Mouse (Mus musculus) layer of hippocampus, adult 8-10 months (tissue): ENCODE measurements around the gene Acsm3. TPM values are rescaled to one million over a fixed set of nuclear protein-coding genes. Genes with fewer than 3 reads are reported as not detected.
"Not testable (repeated sequence)": the region's sequence is repeated elsewhere in the genome, so short reads cannot be mapped to it uniquely, and the experiment has no call there.

Experiments used
- DNase-seq, 2 experiments: peaks; one replicate each; pipeline ENCODE4 v3.0.0; 2022; ENCODE audit warnings: low spot score in 2 of 2
- total RNA-seq, 4 experiments: library from RNA; stranded (reverse); gene quantifications; 2 replicates each; pipeline ENCODE4 v1.2.4; 2022

Acsm3 gene
- total RNA-seq = not detected

DNA sequence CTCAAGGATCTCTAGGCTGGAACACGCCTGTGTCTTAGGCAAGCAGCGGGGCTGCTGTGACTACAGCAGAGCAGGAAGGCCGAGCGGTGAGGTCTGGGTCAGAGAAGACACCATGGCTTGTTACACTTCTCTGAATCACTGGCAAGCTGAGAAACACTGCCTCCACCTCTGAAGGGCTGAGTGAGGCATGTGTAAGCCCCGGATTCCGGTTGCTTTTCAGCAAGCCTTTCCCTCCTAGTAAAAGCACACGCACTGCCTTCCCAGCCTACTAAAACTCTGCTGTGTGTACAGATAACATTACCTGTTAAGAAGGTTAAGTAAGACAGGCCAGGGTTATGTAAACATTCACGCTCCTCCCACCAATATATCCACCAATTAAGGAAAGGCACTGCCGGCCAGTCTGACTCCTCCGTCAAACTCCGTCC, at the start of gene Acsm3:
Gene Acsm3 (plus strand): TSS at position 397 of the 425 bp plus-strand sequence.
- DNase-seq = no peak

DNA sequence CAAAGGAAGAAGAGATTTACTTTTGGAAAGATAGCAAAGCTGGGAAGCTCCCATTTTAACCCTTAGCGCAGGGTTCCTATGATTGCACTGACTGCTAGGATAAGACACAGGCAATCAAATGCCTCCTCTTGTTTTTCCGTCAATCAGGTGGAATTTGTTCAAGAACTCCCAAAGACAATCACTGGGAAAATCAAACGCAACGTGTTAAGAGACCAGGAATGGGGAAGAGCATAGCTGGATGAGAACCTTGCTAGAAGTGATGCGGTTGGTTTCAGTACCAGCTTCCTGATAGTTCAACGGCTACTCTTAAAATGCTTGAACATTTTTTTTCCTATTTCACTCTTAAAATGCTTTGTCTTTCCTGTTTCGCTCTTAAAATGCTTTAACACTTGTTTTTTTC, 46.6 kb upstream of the Acsm3 start:
- no peak for DNase-seq

DNA sequence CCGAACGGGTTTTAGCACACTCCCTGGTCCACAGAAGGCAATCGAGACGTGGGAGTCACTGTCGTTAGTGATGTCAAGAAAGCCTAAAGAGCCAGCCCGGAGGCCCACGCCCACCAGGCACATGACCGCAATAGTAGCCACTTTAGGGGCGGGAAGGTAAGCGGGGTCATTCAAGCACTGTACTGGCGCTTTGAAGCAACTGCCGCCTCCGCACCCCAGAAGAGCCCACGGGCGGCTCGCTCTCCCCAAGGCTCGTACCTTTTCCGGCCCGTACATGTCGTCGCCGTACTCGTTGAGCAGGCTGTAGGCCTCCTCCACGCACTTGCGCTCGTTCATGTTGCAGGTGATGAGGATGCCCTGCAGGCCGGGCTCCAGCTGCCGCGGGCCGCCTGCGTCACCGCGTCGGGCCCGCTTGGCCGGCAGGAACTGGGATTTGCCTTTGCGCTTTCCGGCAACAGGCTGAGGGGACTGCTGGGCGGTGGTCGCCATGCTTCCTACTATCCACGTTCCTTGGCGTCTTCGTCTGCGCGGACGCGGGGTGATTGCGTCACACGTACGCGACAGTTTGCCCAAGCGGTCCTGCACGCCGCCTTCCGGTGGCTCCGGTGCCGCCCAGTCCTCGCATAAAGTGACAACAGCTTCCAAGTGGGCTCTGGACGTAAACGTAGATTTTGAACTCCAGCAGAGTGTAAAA, 40.3 kb upstream of the Acsm3 start, which contains the start of gene Thumpd1:
Gene Thumpd1 (minus strand): TSS at position 546 of the 694 bp plus-strand sequence.
- DNase-seq = peak; percentile 84 to 95

DNA sequence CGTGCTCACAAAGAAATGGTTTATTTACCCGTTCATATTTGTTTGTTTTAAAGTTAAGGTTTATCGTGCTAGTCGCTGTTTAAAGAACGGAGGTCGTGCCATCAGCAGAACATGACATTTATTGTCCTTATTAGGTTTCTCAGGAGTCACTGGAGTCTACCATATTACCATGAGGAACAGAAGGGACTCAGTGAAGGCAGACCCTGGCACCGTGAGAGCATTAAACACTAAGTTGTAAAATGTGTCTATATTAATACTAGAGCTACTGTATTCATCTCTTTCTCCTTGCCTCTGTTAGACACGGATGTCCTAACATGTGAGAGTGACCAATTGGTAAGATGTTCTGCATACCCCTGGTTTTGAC, 39.8 kb upstream of the Acsm3 start:
- no peak for DNase-seq

DNA sequence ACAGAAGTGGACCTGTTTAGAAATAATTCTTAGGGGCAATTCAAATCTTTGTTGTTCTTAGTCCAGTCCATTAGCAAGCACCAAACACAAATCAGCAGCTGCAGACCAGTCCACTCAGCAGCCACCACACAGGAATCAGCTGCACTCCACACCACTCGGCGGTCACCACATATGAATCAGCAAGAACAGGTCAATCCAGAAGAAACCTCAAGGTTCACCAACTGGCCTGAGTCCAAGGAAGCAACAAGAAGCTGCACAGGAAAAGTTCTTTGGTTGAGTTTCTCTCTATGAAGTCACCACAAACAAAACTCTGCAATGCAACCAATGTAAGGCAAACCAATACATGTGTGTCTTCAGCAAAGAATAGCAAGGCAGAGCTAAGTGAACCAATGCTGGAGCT, 33.1 kb upstream of the Acsm3 start:
- DNase-seq = no peak

DNA sequence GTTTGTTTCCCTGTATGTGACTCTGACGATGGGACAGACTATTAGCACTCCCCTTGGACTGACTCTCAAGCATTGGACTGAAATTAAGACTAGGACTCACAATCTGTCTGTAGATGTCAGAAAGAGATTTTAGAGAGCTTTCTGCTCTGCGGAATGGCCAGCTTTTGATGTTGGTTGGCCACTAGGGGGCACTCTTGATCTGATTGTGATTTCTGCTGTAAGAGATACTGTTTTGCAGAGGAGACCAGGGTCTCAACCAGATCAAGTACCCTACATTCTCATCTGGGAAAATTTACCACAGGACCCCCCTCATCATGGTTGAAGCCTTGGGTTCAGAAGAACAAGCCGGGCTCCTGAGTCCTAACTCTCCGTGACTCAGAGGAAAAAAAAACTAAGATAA, 29.5 kb upstream of the Acsm3 start:
- DNase-seq = peak in 1 of 2 experiments; percentile 13

DNA sequence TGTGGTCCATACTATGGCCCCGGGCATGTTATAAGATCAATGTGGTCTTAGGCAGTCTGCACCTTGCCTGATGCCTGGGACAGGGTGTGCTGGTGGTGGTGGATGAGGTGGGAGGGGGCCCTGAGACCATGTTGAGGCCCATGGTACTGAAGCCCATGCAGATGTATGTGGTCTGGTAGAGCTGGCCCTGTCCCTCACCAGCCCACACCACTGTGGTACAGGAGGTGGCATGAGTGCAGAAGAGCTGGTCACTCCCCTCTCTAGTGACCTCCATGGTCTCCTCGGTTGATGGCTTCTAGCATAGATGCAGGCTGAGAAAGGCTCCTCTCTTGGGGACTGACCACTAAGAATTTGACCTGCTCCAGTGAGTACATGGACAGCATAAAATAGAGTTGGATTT, 21.8 kb upstream of the Acsm3 start:
- DNase-seq = no peak

DNA sequence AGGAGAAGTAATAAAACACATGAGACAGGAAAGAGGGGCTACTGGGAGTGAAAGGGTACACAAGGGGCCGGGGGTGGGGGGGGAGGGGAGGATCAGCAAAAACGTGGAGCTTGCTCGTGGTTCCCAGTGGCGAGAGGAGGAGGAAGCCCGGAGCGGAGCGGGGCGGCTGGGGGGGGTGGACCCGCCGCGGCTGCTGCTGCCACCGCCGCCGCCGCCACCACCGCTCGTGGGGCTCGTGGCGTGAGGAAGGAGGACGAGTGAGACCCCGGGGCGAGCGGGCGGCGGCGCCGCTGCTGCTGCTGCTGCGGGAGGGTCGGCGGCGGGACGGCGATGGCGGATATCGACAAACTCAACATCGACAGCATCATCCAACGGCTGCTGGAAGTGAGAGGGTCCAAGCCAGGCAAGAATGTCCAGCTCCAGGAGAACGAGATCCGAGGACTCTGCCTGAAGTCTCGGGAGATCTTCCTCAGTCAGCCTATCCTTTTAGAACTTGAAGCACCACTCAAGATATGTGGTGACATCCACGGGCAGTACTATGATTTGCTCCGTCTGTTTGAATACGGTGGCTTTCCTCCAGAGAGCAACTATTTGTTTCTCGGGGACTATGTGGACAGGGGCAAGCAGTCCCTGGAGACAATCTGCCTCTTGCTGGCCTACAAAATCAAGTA, 20.8 kb upstream of the Acsm3 start:
- DNase-seq = not testable (repeated sequence)

DNA sequence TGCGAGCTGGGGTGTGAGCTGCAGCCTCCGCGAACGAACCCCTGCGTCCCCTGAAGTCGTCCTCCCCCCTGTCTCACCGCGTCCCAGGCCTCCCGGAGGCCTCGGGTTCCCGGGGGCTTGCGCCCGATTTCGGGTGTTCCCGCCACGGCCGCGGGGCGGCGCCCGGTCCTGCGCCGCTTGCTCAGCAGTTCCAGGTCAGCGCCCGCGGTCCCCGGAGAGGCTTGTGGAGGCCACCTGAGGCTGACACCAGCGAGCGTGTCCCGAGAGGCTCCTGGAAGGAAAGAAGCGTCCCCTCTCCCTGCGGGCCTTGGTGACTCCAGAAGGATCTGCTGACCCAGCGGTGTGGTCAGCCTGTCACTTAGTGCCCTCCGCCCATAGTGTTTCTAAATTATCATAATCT, 16.4 kb upstream of the Acsm3 start:
- DNase-seq = no peak

DNA sequence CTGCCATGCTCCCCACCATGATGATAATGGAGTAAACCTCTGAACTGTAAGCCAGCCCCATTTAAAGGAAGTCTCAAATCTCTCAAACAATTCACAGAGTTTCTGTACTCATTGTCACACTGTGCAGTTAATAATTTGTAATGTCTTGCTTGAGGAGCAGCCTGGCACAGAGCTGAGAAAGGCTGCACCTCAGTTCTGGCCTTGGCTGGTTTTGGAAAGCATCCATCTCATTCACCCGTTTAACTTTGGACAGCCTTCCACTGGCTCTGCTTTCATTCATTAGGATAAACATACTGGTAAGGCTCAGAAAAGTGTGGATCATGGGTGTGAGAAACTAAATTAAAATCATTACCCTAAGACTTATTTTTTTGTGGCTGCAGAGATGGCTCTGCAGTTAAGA, 14.9 kb upstream of the Acsm3 start:
- no peak for DNase-seq

DNA sequence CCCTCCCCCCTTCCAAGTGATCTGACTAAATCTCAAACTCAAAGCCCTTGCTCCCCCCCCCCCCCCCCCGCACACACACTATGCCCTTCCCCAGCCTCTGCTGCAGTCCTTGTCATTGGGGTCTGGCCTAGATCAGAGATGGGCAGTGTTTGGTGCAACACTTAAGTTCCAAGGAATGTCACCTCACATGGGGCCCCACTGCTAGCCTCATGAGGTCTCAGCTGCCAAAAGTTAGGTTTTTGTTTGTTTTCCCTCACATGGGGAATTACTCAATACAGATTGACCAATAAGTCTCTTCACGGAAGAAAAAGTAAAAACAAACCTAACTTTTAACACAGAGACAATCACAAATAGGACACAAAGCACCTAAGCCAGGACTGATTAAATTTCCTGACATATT, 12.0 kb upstream of the Acsm3 start:
- DNase-seq = no peak

DNA sequence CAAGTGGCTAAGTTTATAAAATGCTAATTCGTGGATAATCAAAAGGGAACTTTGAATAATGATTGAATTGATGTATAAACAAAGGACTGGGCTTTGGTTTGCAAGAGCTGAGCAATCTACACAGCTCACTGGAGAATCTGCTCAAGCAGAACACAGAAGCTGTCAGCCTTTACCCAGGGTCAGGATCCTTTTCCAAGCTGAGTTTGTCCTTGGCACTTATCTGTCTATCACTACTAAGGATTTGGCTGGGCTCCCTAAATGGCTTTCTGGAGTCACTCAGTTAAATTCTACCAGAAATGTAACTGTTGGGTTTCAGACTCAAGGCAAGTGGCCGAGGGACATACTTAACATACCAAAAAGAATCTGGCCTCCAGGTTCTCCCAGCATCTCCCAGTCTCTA, 10.8 kb upstream of the Acsm3 start:
- no peak for DNase-seq

DNA sequence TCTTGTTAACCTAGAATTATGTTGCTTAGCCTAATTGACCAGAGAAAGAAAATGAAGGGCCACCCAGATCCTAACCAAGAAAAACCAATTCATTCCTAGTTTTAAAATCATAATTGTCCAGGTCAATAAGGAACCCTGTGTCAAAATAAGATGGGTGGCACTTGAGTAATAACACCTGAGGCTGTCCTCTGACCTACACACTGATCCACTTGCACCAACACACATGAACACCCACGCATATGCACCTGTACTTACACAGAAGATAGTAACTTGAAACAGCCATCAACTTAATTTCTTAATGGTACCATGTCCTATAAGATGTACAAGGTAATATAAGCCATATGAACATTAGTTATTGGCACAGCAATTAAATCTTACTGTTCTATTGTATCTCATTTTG, 7.0 kb upstream of the Acsm3 start:
- DNase-seq = no peak

DNA sequence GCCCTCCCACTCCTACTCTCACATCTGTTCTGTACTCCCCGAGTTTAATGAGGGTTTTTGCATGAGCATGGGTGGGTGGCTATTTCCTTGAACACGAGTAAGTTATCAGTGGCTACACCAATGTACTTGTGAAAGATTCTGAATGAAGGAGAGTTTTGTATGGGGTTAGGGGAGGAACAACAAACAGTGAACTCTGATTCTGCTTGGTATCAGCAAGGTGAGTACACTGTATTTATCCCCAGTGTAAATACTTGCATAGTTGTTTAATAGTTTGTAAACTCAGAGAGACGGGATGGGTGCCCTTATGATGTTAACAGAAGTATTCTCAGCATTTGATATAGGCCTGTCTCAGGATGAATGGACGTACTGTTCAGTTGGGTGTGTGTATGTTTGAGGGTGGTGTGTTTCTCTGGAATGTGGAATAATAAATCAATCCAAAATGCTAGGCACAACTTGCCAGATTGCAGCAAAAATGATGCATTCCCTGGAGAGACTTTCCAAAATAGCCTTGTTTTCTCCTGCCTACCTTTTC, 1.5 kb downstream of the Acsm3 start:
- no peak for DNase-seq

DNA sequence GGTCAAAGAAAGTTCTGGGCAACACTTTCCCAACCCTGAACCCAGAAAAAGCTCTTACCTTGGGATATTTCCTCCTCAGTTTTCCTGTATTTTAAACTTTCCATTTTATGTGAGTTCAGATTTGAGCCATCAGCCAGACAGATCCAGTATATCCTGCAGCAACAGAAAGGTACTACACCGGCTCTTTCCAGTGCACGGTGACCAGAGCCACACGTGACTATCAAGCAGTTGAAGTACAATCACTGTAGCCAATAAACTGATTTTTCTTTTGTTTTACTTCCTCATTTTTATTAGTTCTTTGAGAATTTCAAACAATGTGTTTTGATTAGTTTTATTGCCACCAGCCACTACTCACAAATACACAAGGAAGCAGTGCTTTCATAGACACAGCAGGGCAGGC, 3.7 kb downstream of the Acsm3 start:
- no peak for DNase-seq

DNA sequence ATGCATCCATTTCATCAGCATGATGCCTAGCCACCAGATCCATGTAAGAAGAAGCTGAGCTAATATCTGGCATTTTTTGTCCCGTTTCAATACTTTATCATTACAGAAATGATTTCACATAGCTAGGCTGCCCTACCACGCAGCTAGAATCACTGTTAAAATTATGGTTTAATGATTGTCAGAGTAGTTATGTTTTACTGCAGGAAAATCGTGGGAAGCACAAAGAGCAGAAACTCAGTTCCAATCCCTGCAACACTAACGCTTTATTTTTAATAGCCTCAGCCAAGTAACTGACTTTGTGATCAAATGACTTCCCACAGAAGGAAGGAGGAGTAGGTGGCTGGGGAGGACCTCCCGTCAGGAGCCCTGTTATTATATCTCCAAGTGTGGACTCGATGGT, 6.3 kb downstream of the Acsm3 start:
- no peak for DNase-seq

DNA sequence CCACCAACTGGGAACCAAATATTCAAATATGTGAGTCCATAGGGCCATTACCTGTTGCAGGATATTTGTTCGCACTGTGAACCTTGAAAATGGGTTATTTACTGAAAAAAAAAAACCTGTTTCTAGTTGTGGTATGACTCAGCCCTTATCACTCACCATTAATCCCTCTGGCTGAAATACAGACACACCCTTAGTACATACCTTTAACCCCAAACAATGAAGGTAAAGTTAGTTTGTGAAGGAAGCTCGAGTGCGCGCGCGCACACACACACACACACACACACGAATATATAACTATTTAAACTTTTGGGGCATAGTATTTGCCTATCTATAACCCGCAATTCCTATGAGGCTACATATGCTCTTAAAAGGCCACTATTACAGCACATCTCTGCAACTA, 9.2 kb downstream of the Acsm3 start:
- DNase-seq = no peak

DNA sequence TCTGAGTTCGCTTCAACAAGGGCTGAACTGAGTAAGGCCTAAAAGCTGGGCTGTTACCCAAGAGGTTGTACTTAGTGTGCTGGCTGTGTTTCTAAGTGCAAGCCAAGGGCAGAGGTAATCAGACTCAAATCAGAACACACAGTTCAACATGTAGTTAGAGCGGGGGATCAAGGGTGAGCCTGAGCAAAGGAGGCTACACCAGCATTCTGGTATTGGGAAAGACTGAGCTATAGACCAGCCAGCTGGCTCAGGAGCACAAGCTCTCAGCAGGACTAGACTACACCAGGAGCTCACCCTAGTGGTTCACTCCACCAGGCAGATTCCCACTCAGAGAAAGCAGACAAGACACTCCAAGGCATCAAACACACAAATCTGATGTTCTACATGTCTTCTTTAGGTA, 22.7 kb downstream of the Acsm3 start:
- DNase-seq = no peak

DNA sequence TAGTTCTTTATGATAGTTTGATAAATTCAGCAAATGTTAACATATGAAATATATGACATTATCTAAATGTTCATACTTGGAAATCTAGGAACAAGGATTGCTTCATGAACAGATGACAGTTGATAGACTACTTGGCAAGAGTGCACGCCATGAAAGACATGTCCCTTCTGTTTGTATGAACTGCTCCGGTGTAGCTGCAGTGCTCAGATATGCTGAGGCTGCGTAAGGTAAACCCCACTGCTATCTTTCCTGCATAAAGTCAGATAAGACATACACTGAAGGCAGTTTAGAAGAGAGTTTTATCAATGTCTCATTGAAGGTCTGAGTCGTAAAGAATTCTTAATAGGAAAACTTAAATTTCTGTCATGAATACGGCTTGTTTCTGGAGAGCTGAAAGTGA, 24.2 kb downstream of the Acsm3 start:
- DNase-seq = no peak

DNA sequence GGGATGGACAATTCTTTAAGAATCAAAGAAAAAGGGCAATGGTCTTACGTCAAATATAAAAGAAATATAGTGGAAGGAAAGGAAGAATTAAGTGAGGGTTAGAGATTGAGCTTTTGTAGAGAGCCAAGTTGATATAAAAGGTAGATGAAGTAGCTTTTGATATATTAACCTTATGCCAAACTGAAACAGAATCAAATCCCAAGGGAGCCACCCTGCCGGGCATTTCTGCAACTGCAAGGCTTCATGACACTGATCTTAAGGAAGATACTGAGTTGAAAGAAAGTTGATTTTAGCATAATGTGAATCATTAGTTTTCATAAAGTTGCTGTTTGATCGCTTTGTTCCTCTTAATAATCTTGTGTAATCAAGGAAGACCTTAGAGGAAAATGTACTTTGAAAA, 28.3 kb downstream of the Acsm3 start:
- DNase-seq = no peak

DNA sequence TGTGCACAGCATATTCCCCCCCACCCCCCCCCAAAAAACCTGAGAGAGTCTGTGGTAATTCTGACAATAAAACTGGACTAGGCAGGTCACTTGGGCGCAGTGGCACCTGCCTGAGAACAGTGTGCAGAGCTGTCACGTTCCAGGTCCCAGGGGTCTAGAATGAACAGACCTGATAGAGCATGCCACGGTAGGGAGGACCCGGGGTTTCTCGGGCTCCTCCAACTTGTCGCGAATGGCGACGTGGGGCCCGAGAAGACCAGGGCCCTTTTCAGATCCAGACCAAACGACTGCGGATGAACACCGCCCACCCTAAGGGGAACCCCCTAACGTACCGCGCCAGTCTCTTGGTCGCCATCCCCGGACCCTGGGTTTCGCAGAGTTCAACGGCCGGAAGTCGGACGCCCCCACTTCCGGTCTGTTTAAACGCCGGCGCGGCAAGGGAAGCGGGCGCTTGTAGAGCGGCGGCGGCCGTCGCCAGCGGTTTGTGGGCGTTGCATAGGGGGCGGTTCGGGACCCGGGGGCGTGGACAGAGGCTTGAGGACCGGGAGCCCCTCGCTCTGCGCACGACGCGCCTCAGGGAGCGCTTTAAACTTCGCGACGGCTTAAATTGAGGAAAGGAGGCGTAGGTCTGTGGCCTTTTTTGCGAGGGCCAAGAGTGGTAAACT, 33.0 kb downstream of the Acsm3 start, which contains the start of the genes Rexo5 and Eri2:
Gene Rexo5 (plus strand): TSS at position 421 of the 665 bp plus-strand sequence.
Gene Eri2 (minus strand): TSS at position 473 of the 665 bp plus-strand sequence.
- DNase-seq = peak; percentile 32 to 41

DNA sequence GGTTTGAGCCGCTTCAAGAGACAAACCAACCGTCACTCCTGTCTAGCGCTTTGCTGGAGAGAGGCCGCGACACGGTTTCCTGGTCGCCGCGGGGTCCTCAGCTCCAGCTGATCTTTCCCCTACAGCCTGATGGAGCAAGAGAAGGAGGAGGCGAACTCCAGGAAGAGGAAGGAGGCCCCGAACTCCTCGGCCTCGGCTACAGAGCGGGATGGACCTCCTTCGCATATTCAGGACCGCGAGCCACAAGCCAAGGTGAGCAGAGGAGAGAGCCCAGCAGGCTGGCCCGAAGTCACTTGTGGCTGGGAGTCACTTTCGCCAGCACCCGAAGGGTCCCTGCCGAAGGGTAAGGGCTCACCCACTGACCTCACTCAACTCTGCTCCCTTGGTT, 33.5 kb downstream of the Acsm3 start:
- no peak for DNase-seq
